Mouse (Mus musculus) intestine, embryonic 14.5 days (tissue): Measurements from ENCODE around the gene Gm11084. TPM values are rescaled to one million over a fixed set of nuclear protein-coding genes. Genes with fewer than 3 reads are reported as not detected.

Experiments used
- ATAC-seq: fragments of 200-750 bp; cut with Nextera tagmentation; replicated peaks from 2 replicates; pipeline ENCODE4 v1.8.0; 2017; ENCODE audit warnings: low read depth, moderate number of reproducible peaks, moderate TSS enrichment, moderate library complexity; ENCODE audit not compliant: low FRiP score, low TSS enrichment
- DNase-seq: peaks from one replicate; pipeline ENCODE4 v3.0.0-alpha.2; 2018; ENCODE audit warnings: low spot score
- H3K27ac ChIP-seq: fragments of 300-500 bp; sonication (generic); 2 replicates; pipeline ENCODE4 v1.5.1; 2014; ENCODE audit warnings: low read depth, mild to moderate bottlenecking, control low read depth
- H3K27me3 ChIP-seq: fragments of 300-500 bp; sonication (generic); replicated peaks from 2 replicates; pipeline ENCODE4 v1.6.1; 2014; ENCODE audit warnings: low read length, control low read depth; ENCODE audit not compliant: control insufficient read depth, insufficient read depth
- H3K36me3 ChIP-seq: fragments of 300-500 bp; sonication (generic); 2 replicates; pipeline ENCODE4 v1.6.1; 2014; ENCODE audit warnings: low read length, control low read depth; ENCODE audit not compliant: control insufficient read depth, insufficient read depth
- H3K4me1 ChIP-seq: fragments of 300-500 bp; sonication (generic); replicated peaks from 2 replicates; pipeline ENCODE4 v1.6.1; 2014; ENCODE audit warnings: low read length, control low read depth, mixed read lengths; ENCODE audit not compliant: control insufficient read depth, insufficient read depth
- H3K4me2 ChIP-seq: fragments of 300-500 bp; sonication (generic); 2 replicates; pipeline ENCODE4 v1.6.1; 2014; ENCODE audit warnings: low read length
- H3K4me3 ChIP-seq: fragments of 300-500 bp; sonication (generic); 2 replicates; pipeline ENCODE4 v1.5.1; 2014; ENCODE audit warnings: low read depth, low read length, control low read depth, mixed read lengths
- H3K9ac ChIP-seq: fragments of 300-500 bp; sonication (generic); 2 replicates; pipeline ENCODE4 v1.6.1; 2014; ENCODE audit warnings: mild to moderate bottlenecking, low read length
- H3K9me3 ChIP-seq: fragments of 300-500 bp; sonication (generic); 2 replicates; pipeline ENCODE4 v1.6.1; 2016; ENCODE audit warnings: low read length, control low read depth; ENCODE audit not compliant: control insufficient read depth
- WGBS: fragments of 180-500 bp; shearing (Covaris S2); extraction: QIAGEN DNeasy Blood & Tissue Kit; methylation state at CpG from one replicate; pipeline ENCODE4 v1.1.7; 2014; 5-methylcytosine and 5-hydroxymethylcytosine counted together
- polyA plus RNA-seq: library from polyadenylated mRNA; unstranded; fragments of >200 nt; fragmentation: Nextera tagmentation; extraction: Ambion mirVana; gene quantifications from 2 replicates; pipeline ENCODE4 v1.2.1, GENCODE M21; 2014

Gm11084 gene
- not detected in 2 replicates for polyA plus RNA-seq

- Histone ChIP-seq H3K27ac (no peak within 1 kb of the TSS), H3K4me1 (no peaks in the 10 kb centered on the region), H3K9ac (no peak within 1 kb of the TSS), H3K4me3 (no peak within 1 kb of the TSS), H3K36me3 (no peaks in the 10 kb centered on the region), H3K27me3 (no peaks in the 10 kb centered on the region), H3K4me2 (no peak within 1 kb of the TSS), H3K9me3 (peaks cover 8% of the 10 kb centered on the region; the same call in 1 of the 2 replicates)
- WGBS, result 94% methylated on average over 5 of the region's 5 CpGs
- ATAC-seq, result no peak
- DNase-seq, result no peak
These were observed at the start of gene Gm11084 for GRCm38 (mm10) chr2:72986616-72987015. Gene Gm11084, minus strand, starts transcription at chr2:72986716.

DNA sequence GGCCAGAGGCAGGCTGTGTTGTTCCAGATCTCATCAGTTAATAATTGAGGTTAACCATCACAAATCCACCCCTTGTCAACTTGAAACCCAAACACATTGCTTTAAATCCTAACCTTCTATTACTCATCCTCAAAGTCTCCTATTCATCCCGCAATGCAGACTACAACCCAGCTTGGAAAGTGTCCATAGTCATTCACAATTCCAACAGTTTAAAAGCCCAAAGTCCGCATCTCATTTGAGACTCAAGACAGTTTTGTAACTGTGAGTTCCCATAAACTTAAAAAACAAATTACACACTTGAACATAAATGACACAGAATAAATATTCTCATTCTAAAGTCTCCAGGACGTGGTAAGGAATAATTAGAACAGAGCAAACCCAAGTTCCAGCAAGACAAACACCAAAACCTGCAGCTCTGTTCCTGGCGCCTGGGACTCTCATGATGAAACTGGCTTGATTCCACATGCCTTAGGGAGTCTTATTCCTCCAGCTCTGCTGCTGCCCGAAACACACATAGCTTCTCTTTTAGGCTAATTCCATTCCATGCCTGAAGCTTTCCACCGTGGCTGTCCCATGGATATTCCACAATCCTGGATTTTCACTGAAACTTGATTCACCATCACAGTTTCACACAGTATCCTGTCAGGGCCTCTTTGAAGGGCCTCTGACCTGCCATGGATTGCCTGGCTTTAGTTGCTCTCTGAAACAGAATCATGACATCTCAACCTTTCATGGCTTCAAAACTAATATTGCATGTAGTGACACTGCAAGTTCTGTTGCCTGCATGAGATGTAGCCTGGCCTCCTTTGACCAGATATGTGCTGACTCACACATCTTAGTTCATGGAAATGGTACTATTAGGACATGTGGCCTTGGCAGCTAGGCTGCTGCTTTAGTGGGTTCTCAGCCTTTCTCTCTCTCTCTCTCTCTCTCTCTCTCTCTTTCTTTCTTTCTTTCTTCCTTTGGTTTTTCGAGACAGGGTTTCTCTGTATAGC, 44.8 kb upstream of the Gm11084 start:
- peaks cover 2% of the 10 kb centered on the region; the same call in 1 of the 2 replicates for H3K9me3 ChIP-seq
- no peaks in the 10 kb centered on the region for H3K36me3 ChIP-seq
- no peak overlapping the region for H3K27ac ChIP-seq
- no peaks in the 10 kb centered on the region for H3K4me1 ChIP-seq
- no peak overlapping the region for H3K4me3 ChIP-seq
- no peak overlapping the region for H3K9ac ChIP-seq
- H3K4me2 ChIP-seq, result no peak overlapping the region
- no peak for ATAC-seq
- DNase-seq, result no peak
- WGBS, result 84% methylated on average over 7 of the region's 7 CpGs
- H3K27me3 ChIP-seq, result no peaks in the 10 kb centered on the region

DNA sequence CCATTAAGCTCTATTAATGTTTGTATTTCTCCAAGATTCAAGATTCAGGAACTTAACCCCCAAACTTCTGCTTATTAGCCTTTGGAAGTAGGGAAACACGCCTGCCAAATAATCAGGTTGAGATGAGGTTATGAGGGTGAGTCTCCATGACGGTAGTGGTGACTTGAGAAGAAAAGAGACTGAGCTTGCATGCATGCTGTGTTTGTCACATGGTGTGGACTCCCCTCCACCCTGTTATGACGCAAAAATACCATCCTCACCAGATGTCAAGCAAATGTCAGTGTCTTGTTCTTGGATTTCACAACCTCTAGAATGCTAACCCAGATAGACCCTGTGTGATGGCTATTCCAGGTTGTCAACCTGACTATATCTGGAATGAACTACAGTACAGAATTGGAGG, 43.3 kb upstream of the Gm11084 start:
- Histone ChIP-seq H3K36me3 (no peaks in the 10 kb centered on the region), H3K27ac (no peak overlapping the region), H3K9ac (no peak overlapping the region), H3K4me1 (no peaks in the 10 kb centered on the region), H3K27me3 (no peaks in the 10 kb centered on the region), H3K4me3 (no peak overlapping the region), H3K9me3 (peaks cover 2% of the 10 kb centered on the region; the same call in 1 of the 2 replicates), H3K4me2 (no peak overlapping the region)
- 94% methylated on average over 3 of the region's 3 CpGs for WGBS
- no peak for DNase-seq
- no peak for ATAC-seq

DNA sequence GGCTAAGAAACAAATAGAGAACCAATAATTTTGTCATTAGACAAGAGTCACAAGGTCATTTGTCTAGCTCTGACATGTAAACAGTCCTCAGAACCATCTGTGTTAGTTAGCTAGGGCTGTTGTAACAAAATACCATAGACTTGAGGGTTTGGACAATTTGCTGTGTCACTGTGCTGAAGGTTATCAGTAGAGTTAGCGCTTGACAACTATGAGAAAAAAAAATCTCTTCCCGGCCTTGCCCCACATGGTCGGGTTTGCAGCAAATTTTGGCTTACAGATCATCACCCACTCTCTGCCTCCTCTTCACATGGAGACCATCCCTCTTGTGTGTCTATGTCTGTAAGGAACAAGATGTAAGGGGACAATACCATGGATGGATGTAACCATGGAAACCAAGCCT, 41.5 kb upstream of the Gm11084 start:
- ATAC-seq (no peak), DNase-seq (no peak)
- Histone ChIP-seq H3K27me3 (no peaks in the 10 kb centered on the region), H3K4me1 (no peaks in the 10 kb centered on the region), H3K27ac (no peak overlapping the region), H3K36me3 (no peaks in the 10 kb centered on the region), H3K4me2 (no peak overlapping the region), H3K9me3 (peaks cover 2% of the 10 kb centered on the region; the same call in 1 of the 2 replicates), H3K9ac (no peak overlapping the region), H3K4me3 (no peak overlapping the region)
- 70% methylated on average over 3 of the region's 3 CpGs for WGBS

DNA sequence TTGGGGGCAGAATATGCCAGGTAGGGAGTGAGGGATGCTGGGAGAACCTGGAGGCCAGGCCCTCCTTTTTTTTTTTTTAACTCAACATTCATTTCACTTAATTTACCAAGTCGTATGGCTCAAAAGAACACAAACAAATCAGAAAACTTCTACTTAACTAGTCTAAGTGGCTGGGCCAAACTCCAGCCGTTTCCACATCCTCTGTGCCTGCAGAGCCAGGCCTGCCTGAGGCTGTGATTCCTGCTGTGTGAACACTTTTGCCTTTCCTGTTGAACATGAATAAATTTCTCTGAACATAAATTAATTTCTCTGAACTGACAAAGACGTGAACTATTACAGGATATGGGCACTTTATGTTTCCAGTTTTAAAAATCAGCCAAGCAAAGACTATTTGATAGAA, 40.6 kb upstream of the Gm11084 start:
- DNase-seq, result no peak
- 33% methylated on average over 3 of the region's 3 CpGs for WGBS
- ATAC-seq, result no peak

GRCm38 (mm10) chr2:73023803-73024202, 37.3 kb upstream of the Gm11084 start:
- Histone ChIP-seq H3K9me3 (no peaks in the 10 kb centered on the region), H3K27me3 (no peaks in the 10 kb centered on the region), H3K9ac (no peak overlapping the region), H3K36me3 (no peaks in the 10 kb centered on the region), H3K4me2 (no peak overlapping the region), H3K4me3 (no peak overlapping the region), H3K27ac (no peak overlapping the region), H3K4me1 (no peaks in the 10 kb centered on the region)
- DNase-seq (no peak), ATAC-seq (no peak)
- 41% methylated on average over 6 of the region's 6 CpGs for WGBS

More for the DNA sequence above, 40.6 kb upstream of the Gm11084 start:
- no peaks in the 10 kb centered on the region for H3K36me3 ChIP-seq
- H3K27ac ChIP-seq, result no peak overlapping the region
- H3K4me1 ChIP-seq, result no peaks in the 10 kb centered on the region
- H3K27me3 ChIP-seq, result no peaks in the 10 kb centered on the region
- no peak overlapping the region for H3K9ac ChIP-seq
- no peak overlapping the region for H3K4me2 ChIP-seq
- no peak overlapping the region for H3K4me3 ChIP-seq
- H3K9me3 ChIP-seq, result peaks cover 2% of the 10 kb centered on the region; the same call in 1 of the 2 replicates

DNA sequence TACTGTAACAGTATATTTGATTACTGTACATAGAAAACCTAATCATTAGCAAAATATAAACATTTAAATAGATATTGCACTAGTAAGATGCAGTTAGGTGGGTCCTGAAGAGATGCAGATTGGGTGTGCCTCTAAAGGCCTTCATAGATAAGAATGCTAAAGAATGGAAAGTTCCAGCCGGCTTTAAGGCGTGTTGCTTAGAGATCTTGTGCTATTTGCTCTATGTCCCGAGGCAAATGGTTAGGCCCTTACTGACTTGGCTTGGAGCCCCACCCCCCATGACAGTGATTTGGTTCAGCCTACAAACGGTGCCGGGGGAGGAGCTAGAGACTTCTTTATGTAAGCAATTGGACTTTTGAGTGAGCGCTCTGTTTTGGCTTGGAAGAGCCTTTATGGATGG, 34.5 kb upstream of the Gm11084 start:
- DNase-seq, result no peak
- Histone ChIP-seq H3K4me2 (no peak overlapping the region), H3K27me3 (no peaks in the 10 kb centered on the region), H3K4me3 (no peak overlapping the region), H3K27ac (no peak overlapping the region), H3K36me3 (no peaks in the 10 kb centered on the region), H3K9ac (no peak overlapping the region), H3K4me1 (no peaks in the 10 kb centered on the region), H3K9me3 (no peaks in the 10 kb centered on the region)
- ATAC-seq, result no peak
- WGBS, result 69% methylated on average over 6 of the region's 6 CpGs

- ATAC-seq (no peak), DNase-seq (no peak)
- Histone ChIP-seq H3K4me3 (no peak overlapping the region), H3K9me3 (no peaks in the 10 kb centered on the region), H3K27ac (no peak overlapping the region), H3K9ac (no peak overlapping the region), H3K36me3 (no peaks in the 10 kb centered on the region), H3K4me2 (no peak overlapping the region), H3K27me3 (no peaks in the 10 kb centered on the region), H3K4me1 (no peaks in the 10 kb centered on the region)
- WGBS, result 70% methylated on average over 9 of the region's 9 CpGs
These were observed 33.0 kb upstream of the Gm11084 start for GRCm38 (mm10) chr2:73019371-73020146.
